Mouse (Mus musculus) skeletal muscle tissue, adult 2 months (tissue): Measurements from ENCODE around the gene Aqp9.

ENCODE experiments used
- DNase-seq: peaks from one replicate; pipeline ENCODE4 v3.0.0-alpha.2; 2012; ENCODE audit warnings: low read depth, low spot score

Aqp9 gene

GRCm38 (mm10) chr9:71168511-71168910, at the start of gene Aqp9:
TSS of gene Aqp9 (minus strand) at chr9:71168682.
- no peak for DNase-seq

GRCm38 (mm10) chr9:71217793-71218095, 49.3 kb upstream of the Aqp9 start:
- DNase-seq = no peak

GRCm38 (mm10) chr9:71216996-71217792, 48.7 kb upstream of the Aqp9 start:
- DNase-seq = no peak

- no peak for DNase-seq
Measured at GRCm38 (mm10) chr9:71216036-71216995, 47.8 kb upstream of the Aqp9 start.

- no peak for DNase-seq
Measured at GRCm38 (mm10) chr9:71215248-71216035, 47.0 kb upstream of the Aqp9 start, which contains the start of gene Aldh1a2. TSS of gene Aldh1a2 (plus strand) at chr9:71215789.

- DNase-seq = no peak
Measured at GRCm38 (mm10) chr9:71213636-71214035, 45.2 kb upstream of the Aqp9 start.

- no peak for DNase-seq
Measured at GRCm38 (mm10) chr9:71210870-71211269, 42.4 kb upstream of the Aqp9 start.

GRCm38 (mm10) chr9:71209299-71209698, 40.8 kb upstream of the Aqp9 start:
- no peak for DNase-seq

- no peak for DNase-seq
Measured at GRCm38 (mm10) chr9:71202265-71202664, 33.8 kb upstream of the Aqp9 start.

- no peak for DNase-seq
Measured at GRCm38 (mm10) chr9:71198826-71199225, 30.3 kb upstream of the Aqp9 start.

GRCm38 (mm10) chr9:71188647-71189415, 20.3 kb upstream of the Aqp9 start:
- peak; percentile 19 for DNase-seq

GRCm38 (mm10) chr9:71187396-71187795, 18.9 kb upstream of the Aqp9 start:
- no peak for DNase-seq

- no peak for DNase-seq
Measured at GRCm38 (mm10) chr9:71185823-71186222, 17.3 kb upstream of the Aqp9 start.

GRCm38 (mm10) chr9:71185285-71185684, 16.8 kb upstream of the Aqp9 start:
- no peak for DNase-seq

- DNase-seq = no peak
Measured at GRCm38 (mm10) chr9:71179964-71180700, 11.7 kb upstream of the Aqp9 start.

GRCm38 (mm10) chr9:71179276-71179896, 10.9 kb upstream of the Aqp9 start:
- DNase-seq = no peak

- no peak for DNase-seq
Measured at GRCm38 (mm10) chr9:71175686-71176085, 7.2 kb upstream of the Aqp9 start.

GRCm38 (mm10) chr9:71174316-71174975, 6.0 kb upstream of the Aqp9 start:
- no peak for DNase-seq

GRCm38 (mm10) chr9:71173533-71173932, 5.1 kb upstream of the Aqp9 start:
- no peak for DNase-seq
